Mouse (Mus musculus) heart, postnatal 4 days (tissue): ENCODE measurements at regions not wholly inside any gene's neighbourhood (a gene's known extent, or its start where the extent isn't known, plus 50 kb on each side); places are given as distances from the start of the nearest gene placed in this dataset.

Experiments
- DNase-seq: peaks from one replicate; pipeline ENCODE4 v3.0.0; 2021

DNA sequence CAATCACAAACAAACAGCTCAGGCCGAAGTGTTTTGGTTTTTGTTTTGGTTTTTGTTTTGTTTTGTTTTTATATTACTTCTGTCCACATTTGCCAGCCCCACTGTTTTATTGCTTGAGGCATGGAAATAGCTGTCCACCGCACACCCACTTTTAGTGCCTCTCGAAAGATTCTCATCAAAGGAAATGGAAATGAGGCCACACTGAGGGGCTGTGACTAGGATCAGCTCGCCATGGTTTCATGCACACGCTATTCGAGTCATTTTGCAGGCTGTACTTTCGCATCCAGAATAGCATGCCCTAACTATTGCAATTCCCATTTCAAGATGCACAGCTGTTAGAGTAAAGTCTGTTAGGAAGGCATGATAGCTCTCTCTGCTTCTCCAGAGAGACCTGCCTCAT, 1543.4 kb upstream of the Tenm3 start:
- no peak for DNase-seq

DNA sequence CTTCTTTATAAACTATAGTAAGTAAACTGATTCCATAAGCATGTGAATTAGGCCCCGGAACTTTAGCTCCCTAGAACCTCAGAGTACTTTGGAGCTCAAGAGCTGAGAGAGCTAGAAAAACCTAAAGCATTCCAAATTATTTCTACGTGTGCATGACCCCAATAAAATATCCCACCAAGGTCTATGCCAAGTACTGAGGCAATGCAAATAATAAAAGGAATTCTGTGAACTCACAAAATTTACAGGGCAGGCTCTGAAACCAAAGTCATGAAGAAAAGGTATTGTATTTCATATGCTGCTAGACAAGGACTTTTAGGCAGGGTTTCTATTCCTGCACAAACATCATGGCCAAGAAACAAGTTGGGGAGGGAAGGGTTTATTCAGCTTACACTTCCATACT, 1539.9 kb upstream of the Tenm3 start:
- no peak for DNase-seq

DNA sequence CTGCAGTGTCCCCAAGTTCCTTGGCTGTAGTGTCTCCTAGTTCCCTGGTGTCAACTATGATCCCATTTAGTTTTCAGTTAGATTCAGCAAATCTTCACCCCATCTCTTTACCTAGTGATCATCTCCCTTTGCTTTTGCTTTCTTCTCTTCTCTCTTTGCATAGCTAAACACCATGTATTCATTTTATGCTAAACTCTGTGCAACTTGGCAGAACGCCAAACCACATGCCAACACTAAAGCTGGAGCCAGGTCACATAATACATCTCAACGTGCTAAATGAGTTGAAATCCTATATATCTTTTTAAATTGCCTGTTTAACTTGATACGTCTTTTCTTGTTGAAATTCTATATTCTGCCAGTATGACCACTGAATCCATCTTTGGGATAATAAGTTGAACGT, 1536.0 kb upstream of the Tenm3 start:
- no peak for DNase-seq

GRCm38 (mm10) chr8:50373790-50374189, 1530.0 kb upstream of the Tenm3 start:
- DNase-seq = no peak

GRCm38 (mm10) chr8:50326485-50326884, 1482.7 kb upstream of the Tenm3 start:
- no peak for DNase-seq

- DNase-seq = no peak
These were observed 1477.7 kb upstream of the Tenm3 start for GRCm38 (mm10) chr8:50321356-50321963.

GRCm38 (mm10) chr8:50316641-50317040, 1472.9 kb upstream of the Tenm3 start:
- no peak for DNase-seq

GRCm38 (mm10) chr8:50310308-50310707, 1466.6 kb upstream of the Tenm3 start:
- DNase-seq = no peak

DNA sequence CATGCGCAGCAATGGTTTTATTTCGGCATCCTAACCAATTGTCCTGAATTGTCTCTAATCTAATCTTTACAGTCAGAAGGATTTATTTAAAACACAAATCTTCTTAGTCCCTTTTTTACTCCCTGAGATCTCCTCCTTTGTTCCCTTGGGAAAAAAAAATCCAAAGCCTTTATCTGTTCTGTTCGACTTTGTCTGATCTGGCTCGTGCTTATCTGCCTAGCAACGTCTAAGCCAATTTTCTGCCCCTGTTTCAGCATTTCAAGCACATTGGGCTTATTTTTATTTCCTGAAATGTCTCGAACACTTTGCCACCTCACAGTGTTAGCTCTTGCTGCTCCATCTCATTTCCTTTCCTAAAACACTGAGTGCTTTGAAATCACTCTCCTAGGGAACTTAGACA, 1456.6 kb upstream of the Tenm3 start:
- no peak for DNase-seq

DNA sequence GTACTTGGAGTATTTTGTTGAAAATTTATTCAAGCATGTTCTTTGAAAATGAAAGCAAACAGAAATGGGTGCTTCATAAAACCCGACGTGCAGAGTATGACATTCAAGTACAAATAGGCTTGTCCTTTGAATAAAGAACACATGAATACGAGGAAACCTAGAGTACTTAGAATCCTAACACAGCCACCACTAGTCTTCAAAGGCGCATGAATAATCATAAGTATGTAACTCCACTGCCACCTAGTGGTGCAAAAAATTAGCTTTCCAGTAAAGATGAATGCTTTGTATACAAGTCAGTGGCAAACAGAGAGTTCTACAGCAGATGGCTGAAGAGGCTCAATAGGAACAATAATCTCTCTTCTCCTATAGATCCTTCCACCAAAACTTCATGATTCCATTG, 1449.8 kb upstream of the Tenm3 start:
- peak; percentile 59 for DNase-seq

DNA sequence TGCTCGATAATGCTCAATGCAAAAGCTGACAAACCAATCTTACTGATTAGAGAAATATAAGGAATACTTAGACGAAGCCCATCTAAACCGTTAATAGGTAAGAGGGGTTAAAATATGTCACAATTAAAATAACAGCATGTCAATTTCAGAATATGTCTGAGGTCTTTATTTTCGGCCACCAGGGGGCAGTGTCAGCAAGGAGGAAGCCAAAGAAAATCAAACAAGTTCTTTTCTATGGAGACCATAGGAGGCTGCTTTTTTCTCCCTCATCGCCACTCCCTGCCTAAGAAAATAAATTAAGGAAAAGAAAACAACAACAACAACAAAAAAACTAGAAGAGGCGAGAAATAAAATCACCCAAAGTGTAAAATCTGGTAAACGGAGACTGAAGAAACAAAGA, 1448.4 kb upstream of the Tenm3 start:
- DNase-seq = peak; percentile 65

DNA sequence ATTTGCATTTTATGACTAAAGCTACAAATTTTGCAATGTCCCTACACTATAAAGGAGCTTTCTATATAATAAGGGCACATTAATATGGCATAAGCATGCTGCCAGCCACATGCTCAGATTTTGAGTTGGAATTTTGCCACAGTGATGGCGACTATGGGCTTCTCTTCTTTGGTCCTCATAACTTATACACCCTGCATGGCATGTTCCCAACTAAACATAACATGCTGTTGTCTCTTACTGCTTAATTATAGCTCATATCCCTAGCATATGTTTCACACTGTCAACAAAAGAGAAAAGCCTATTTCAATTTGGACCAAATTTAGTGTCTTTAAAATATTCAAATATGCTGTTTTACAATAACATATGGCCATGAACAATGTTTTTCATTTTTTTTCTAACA, 1432.6 kb upstream of the Tenm3 start:
- DNase-seq = no peak

- no peak for DNase-seq
These were observed 1421.0 kb upstream of the Tenm3 start for GRCm38 (mm10) chr8:50264757-50265156.
